Mouse (Mus musculus): ENCODE data around the gene Erv3. TPM values are rescaled to one million over a fixed set of nuclear protein-coding genes. Genes with fewer than 3 reads are reported as not detected.

Erv3 gene
- not detected for total RNA-seq (2021)

DNA sequence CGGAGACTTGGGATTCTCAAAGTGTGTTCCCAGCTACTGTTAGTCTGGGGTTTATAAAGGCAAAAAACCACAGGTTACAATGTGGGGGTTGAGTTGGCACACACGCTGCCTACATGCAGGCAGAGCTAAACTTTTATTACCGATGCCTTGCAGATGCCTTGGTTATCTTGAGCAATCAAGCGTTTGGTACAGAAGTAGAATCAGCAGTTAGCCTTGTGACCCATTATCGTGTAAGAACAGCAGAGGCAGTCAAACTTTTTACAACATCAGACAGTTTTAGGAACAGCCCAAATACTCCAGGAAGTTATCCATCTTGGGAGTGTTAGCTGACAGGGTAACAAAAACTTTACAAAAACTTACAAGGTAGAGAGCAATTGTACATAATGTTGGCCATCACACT lies at the start of gene Erv3:
Erv3 (minus strand) TSS at position 27 of the 400 bp plus-strand sequence.
- DNase-seq, result no peak
- intact Hi-C loops (cut with DNase I), result no loop called here

GRCm38 (mm10) chr2:131908906-131909305 lies 49.4 kb upstream of the Erv3 start:
- intact Hi-C loops (cut with DNase I), result no loop called here
- DNase-seq, result no peak

GRCm38 (mm10) chr2:131908351-131908861 lies 48.9 kb upstream of the Erv3 start:
- DNase-seq, result no peak
- intact Hi-C loops (cut with DNase I), result no loop called here

DNA sequence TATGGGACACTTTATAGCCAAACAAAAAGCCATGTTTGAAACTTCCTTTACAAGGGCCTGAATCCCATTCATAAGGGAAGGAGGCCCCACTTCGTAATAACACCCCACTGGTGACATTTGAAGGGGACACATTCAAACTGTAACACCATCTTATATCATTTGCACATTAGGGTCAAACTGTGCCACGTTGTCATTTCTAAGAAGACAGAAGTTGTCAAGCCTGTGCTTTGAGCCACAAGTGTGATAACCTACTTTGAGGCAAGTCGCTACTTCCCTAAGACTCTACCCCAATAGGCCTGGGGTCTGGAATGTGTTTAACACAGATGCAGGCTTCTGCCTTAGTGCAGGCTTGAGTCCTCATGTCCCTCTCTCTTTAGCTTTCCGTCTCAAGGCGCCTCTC lies 47.8 kb upstream of the Erv3 start:
- intact Hi-C loops (cut with DNase I), result no loop called here
- no peak for DNase-seq

DNA sequence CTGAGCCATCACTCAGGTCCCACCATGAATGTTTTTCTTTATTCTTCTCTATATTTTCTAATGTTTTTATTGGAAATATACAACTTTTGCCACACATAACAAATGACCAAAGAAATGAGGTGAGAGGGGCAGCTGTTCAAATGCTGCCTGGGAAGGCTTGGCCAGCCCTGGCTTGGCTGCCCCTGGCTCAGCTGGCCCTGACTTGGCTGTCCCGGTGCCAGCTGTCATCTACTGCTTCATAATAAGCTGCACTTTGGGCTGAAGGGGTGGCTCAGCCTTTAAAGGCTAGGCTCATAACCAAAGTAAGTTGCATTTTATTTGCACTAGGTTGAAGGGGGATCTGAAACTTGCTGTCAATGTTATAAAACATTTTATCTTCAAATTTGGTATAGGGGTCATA lies 47.3 kb upstream of the Erv3 start:
- peak; percentile 64 for DNase-seq
- intact Hi-C loops (cut with DNase I), result no loop called here

DNA sequence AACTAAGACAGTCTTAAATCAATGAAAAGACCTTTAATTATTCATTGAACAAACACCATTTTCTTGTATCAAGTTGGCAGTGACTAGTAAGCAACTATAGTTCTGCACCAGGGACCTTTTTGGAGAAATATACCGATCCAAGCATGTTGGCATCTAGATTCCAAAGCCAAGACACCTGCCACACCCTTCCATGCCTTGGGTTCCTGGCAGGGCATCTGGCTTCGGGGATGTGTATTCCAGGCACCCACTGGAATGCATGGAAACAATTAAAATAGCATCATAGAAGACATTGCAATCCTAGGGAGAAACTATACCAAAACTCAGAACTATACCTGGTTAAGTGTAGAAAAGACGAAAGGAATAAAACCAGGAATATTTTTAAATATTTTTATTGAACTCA lies 46.7 kb upstream of the Erv3 start:
- no peak for DNase-seq
- intact Hi-C loops (cut with DNase I), result no loop called here

DNA sequence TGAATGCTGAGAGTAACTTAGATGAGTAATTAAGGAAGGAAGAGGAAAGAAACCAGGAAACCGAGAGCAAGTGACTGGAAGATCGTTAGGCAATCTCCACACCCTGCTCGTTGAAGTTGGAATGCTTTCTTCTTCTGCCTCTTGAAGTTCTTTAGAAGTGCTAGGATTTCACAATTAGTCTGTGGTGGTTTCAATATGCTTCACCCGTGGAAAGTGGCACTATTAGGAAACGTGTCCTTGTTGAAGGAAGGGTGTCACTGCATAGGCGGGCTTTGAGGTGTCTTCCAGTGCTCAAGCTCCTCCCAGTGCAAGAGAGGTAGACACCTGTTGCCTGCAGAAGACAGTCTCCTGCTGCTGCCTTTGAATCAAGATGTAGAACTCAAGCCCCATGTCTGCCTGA lies 46.2 kb upstream of the Erv3 start:
- intact Hi-C loops (cut with DNase I), result no loop called here
- DNase-seq, result no peak

- intact Hi-C loops (cut with DNase I), result no loop called here
- no peak for DNase-seq
Measured at GRCm38 (mm10) chr2:131905025-131905424, 45.5 kb upstream of the Erv3 start.

- no peak for DNase-seq
- intact Hi-C loops (cut with DNase I), result no loop called here
Measured at GRCm38 (mm10) chr2:131902867-131903266, 43.3 kb upstream of the Erv3 start.

- intact Hi-C loops (cut with DNase I), result no loop called here
Measured at GRCm38 (mm10) chr2:131902423-131902822, 42.9 kb upstream of the Erv3 start.

GRCm38 (mm10) chr2:131897336-131898109 lies 38.0 kb upstream of the Erv3 start:
- intact Hi-C loops (cut with DNase I), result loop anchor here (10.0 kb wide), 1 partner anchor 53 kb away; no protein-coding TSS in a partner anchor
- no peak for DNase-seq

More at GRCm38 (mm10) chr2:131902423-131902822, 42.9 kb upstream of the Erv3 start:
- DNase-seq, result no peak

GRCm38 (mm10) chr2:131896011-131896410 lies 36.5 kb upstream of the Erv3 start:
- DNase-seq, result no peak
- intact Hi-C loops (cut with DNase I), result loop anchor here (10.0 kb wide), 1 partner anchor 51 kb away; no protein-coding TSS in a partner anchor

GRCm38 (mm10) chr2:131895106-131895505 lies 35.6 kb upstream of the Erv3 start:
- DNase-seq, result no peak
- intact Hi-C loops (cut with DNase I), result loop anchor here (10.0 kb wide), 1 partner anchor 50 kb away; no protein-coding TSS in a partner anchor

- intact Hi-C loops (cut with DNase I), result loop anchor here (10.0 kb wide), 1 partner anchor 48 kb away; no protein-coding TSS in a partner anchor
- no peak for DNase-seq
Measured at GRCm38 (mm10) chr2:131892534-131892933, 33.0 kb upstream of the Erv3 start.

DNA sequence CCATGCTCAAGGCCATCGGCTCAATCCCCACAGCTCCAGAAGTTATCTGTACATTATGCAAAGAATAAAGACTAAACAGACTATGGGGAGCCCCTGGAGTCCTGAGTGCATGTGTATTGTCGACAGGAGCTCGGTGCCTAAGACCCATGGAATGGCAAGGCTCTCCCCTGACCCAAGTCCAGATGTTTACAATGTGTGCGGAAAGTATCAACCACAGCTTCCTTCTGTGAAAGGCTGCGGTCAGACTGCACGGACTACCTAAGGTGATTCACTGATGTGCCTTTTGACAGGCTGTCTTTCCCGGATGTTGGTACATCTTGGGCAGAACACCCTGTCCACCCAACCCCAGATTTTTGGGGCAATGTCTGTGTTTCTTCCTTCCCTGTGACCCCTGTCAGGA lies 28.7 kb upstream of the Erv3 start:
- intact Hi-C loops (cut with DNase I), result no loop called here

GRCm38 (mm10) chr2:131886503-131887160 lies 27.1 kb upstream of the Erv3 start:
- no peak for DNase-seq
- intact Hi-C loops (cut with DNase I), result no loop called here

More for the DNA sequence above, 28.7 kb upstream of the Erv3 start:
- DNase-seq, result no peak

DNA sequence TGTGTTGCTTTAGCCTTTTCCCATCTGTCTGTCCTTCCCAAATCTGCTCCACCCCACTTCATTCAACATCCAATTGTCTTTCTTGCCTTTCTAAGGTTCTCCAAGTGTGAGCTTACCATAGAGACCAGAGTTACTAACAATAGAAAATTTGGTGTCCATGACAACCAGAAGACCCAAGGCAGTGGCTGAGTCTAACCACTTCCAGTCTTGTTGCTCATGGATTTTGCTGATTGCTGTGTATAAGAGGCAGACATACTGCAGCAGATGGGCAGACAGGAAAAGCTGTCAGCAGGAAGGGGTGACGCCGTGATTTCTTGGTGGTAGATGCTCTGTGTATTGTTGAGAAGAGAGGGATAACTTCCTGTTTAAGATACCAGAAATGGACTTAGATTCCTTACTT lies 23.6 kb upstream of the Erv3 start:
- no peak for DNase-seq
- intact Hi-C loops (cut with DNase I), result no loop called here

GRCm38 (mm10) chr2:131881766-131882165 lies 22.2 kb upstream of the Erv3 start:
- intact Hi-C loops (cut with DNase I), result no loop called here
- DNase-seq, result no peak

GRCm38 (mm10) chr2:131876551-131877265 lies 17.2 kb upstream of the Erv3 start:
- DNase-seq, result no peak
- intact Hi-C loops (cut with DNase I), result no loop called here

GRCm38 (mm10) chr2:131873376-131873775 lies 13.8 kb upstream of the Erv3 start:
- no peak for DNase-seq
- intact Hi-C loops (cut with DNase I), result loop anchor here (2.0 kb wide), 1 partner anchor 67 kb away; no protein-coding TSS in a partner anchor

DNA sequence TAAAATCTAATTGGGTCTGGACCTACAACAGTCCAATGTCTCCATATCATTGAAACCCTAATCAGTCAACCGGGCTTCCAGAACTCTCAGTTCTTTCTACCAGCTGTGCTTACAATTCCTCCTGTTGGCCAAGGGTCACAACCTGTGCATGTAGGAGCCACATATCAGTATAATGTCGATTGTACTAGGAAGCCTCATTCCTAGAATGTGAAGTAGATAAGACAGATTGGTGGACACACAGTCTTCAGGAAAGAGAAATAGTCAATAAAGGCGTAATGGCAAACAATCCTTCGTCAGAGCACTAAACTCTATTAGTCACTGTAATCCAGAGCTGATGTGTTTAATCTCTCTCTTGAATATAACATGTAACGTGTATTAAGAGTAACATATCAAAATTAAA lies 9.4 kb upstream of the Erv3 start:
- intact Hi-C loops (cut with DNase I), result no loop called here
- no peak for DNase-seq

Measured in left cerebral cortex, postnatal 4 days (tissue).